Mouse (Mus musculus) lung, postnatal 0 days (tissue): Measurements from ENCODE around the gene Dock9.

Experiments
- CTCF ChIP-seq: IDR thresholded peaks from 2 replicates; pipeline ENCODE4 v1.5.1; 2016; ENCODE audit warnings: antibody characterized with exemption, mild to moderate bottlenecking
- EP300 ChIP-seq: IDR thresholded peaks from 2 replicates; pipeline ENCODE4 v1.6.1; 2016; ENCODE audit warnings: antibody characterized with exemption, mild to moderate bottlenecking, control low read depth

DNA sequence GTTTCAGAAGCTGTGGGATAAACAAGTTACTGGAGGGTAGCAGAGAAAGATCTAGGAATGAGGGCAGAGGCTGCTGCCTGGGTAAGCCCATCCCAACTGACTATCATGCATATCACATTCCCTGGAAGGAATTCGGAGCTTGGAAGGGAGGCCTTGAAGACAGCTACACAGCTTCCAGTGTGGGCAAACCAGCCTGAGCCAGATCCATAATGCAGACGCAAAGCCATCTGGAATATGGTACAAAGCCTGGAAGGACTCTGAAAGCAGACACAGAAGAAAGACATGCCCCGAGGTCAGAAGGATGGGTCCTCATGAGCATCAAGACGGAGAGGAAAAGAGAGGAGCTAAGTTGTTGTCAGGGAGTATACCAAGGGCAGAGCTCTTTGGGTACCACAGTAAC is 40.5 kb upstream of the Dock9 start:
- TF ChIP-seq CTCF (no peak), EP300 (no peak)
